Mouse (Mus musculus) heart, embryonic 16.5 days (tissue): ENCODE data around the gene Col27a1. TPM values are rescaled to one million over a fixed set of nuclear protein-coding genes. Genes with fewer than 3 reads are reported as not detected.

ENCODE experiments used
- ATAC-seq: fragments of 200-750 bp; cut with Nextera tagmentation; replicated peaks from 2 replicates; pipeline ENCODE4 v1.8.0; 2017; ENCODE audit warnings: moderate number of reproducible peaks; ENCODE audit not compliant: insufficient read depth, low FRiP score; ENCODE audit errors: extremely low read depth
- H3K27ac ChIP-seq: fragments of 300-500 bp; sonication (generic); 2 replicates; pipeline ENCODE4 v1.5.1; 2014; ENCODE audit warnings: mild to moderate bottlenecking, low read length, control low read depth, moderate library complexity
- H3K27me3 ChIP-seq: fragments of 300-500 bp; sonication (generic); 2 replicates; pipeline ENCODE4 v1.6.1; 2014; ENCODE audit warnings: low read length, mixed read lengths; ENCODE audit not compliant: control insufficient read depth, insufficient read depth
- H3K36me3 ChIP-seq: fragments of 300-500 bp; sonication (generic); 2 replicates; pipeline ENCODE4 v1.6.1; 2014; ENCODE audit not compliant: control insufficient read depth, insufficient read depth
- H3K4me1 ChIP-seq: fragments of 300-500 bp; sonication (generic); 2 replicates; pipeline ENCODE4 v1.6.1; 2014; ENCODE audit warnings: low read length, mixed read lengths; ENCODE audit not compliant: control insufficient read depth, insufficient read depth
- H3K4me2 ChIP-seq: fragments of 300-500 bp; sonication (generic); 2 replicates; pipeline ENCODE4 v1.6.1; 2014; ENCODE audit warnings: low read depth, mild to moderate bottlenecking, control low read depth, low read length
- H3K4me3 ChIP-seq: fragments of 300-500 bp; sonication (generic); 2 replicates; pipeline ENCODE4 v1.5.1; 2014; ENCODE audit warnings: mild to moderate bottlenecking, control low read depth, low read length
- H3K9ac ChIP-seq: fragments of 300-500 bp; sonication (generic); 2 replicates; pipeline ENCODE4 v1.6.1; 2014; ENCODE audit warnings: low read length, control low read depth
- H3K9me3 ChIP-seq: fragments of 300-500 bp; sonication (generic); replicated peaks from 2 replicates; pipeline ENCODE4 v1.6.1; 2016; ENCODE audit warnings: low read length; ENCODE audit not compliant: control insufficient read depth
- WGBS: fragments of 180-500 bp; shearing (Covaris S2); extraction: QIAGEN DNeasy Blood & Tissue Kit; methylation state at CpG from one replicate; pipeline ENCODE4 v1.1.7; 2014; 5-methylcytosine and 5-hydroxymethylcytosine counted together
- polyA plus RNA-seq: library from polyadenylated mRNA; unstranded; fragments of >200 nt; fragmentation: Nextera tagmentation; extraction: Ambion mirVana; gene quantifications from 2 replicates; pipeline ENCODE4 v1.2.1, GENCODE M21; 2015

Col27a1 gene
- polyA plus RNA-seq, 1 experiment from 2014 or later, result 3.0 TPM

- Histone ChIP-seq H3K36me3 (0 out of 2 replicates have a peak, but pooled peaks cover 2% of the 10 kb centered on the region), H3K9ac (no peak overlapping the region), H3K27ac (no peak overlapping the region), H3K4me1 (peaks cover 10% of the 10 kb centered on the region), H3K4me3 (no peak overlapping the region), H3K27me3 (peaks cover 3% of the 10 kb centered on the region), H3K4me2 (no peak overlapping the region), H3K9me3 (no peaks in the 10 kb centered on the region)
- ATAC-seq, result no peak
- WGBS, result 40% methylated on average over 6 of the region's 6 CpGs
Observed at GRCm38 (mm10) chr4:63219635-63220034, 5.8 kb downstream of the Col27a1 start.

GRCm38 (mm10) chr4:63221096-63221958, 7.5 kb downstream of the Col27a1 start:
- no peak for ATAC-seq
- 0 out of 2 replicates have a peak, but pooled peaks cover 2% of the 10 kb centered on the region for H3K36me3 ChIP-seq

DNA sequence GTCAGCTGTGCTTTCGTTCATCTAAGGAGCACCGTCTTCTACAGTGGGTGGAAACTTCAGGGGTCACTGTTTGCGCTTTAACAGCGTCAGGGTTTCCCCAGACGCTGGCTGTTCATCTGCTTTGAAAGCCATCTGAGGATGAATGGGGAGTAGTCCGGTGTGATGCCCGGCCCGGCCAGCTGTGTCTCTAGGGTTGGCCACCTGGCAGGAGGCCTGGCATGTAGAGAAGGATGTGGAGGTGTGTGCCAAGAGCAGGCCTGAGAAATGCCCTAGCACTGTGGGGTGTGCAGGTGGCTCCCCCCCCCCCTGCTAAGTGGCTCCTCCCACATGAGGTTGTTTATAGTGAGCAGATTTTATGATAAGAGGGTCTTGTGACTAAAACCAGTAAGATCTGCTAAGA, 8.4 kb downstream of the Col27a1 start:
- whole genome bisulfite sequencing, result 90% methylated on average over 8 of the region's 8 CpGs
- H3K36me3 ChIP-seq, result 0 out of 2 replicates have a peak, but pooled peaks cover 2% of the 10 kb centered on the region

More at GRCm38 (mm10) chr4:63221096-63221958, 7.5 kb downstream of the Col27a1 start:
- no peaks in the 10 kb centered on the region; the same call in 1 of the 2 replicates for H3K27me3 ChIP-seq
- H3K27ac ChIP-seq, result no peak overlapping the region
- H3K9ac ChIP-seq, result no peak overlapping the region
- no peak overlapping the region for H3K4me3 ChIP-seq
- no peaks in the 10 kb centered on the region for H3K9me3 ChIP-seq
- H3K4me2 ChIP-seq, result no peak overlapping the region
- peaks cover 18% of the 10 kb centered on the region for H3K4me1 ChIP-seq
- WGBS, result 81% methylated on average over 15 of the region's 15 CpGs

GRCm38 (mm10) chr4:63225373-63225772, 11.6 kb downstream of the Col27a1 start:
- 72% methylated on average over 10 of the region's 10 CpGs for WGBS
- H3K9ac ChIP-seq, result no peak overlapping the region
- no peak overlapping the region for H3K4me2 ChIP-seq
- H3K9me3 ChIP-seq, result no peaks in the 10 kb centered on the region
- 0 out of 2 replicates have a peak, but pooled peaks cover 2% of the 10 kb centered on the region for H3K36me3 ChIP-seq
- no peak overlapping the region for H3K4me3 ChIP-seq
- no peak for ATAC-seq
- peaks cover 34% of the 10 kb centered on the region for H3K4me1 ChIP-seq
- no peak overlapping the region for H3K27ac ChIP-seq
- no peaks in the 10 kb centered on the region for H3K27me3 ChIP-seq

More for the DNA sequence above, 8.4 kb downstream of the Col27a1 start:
- H3K4me3 ChIP-seq, result no peak overlapping the region
- H3K27ac ChIP-seq, result no peak overlapping the region
- no peak for ATAC-seq
- no peaks in the 10 kb centered on the region; the same call in 1 of the 2 replicates for H3K27me3 ChIP-seq
- H3K4me1 ChIP-seq, result peaks cover 24% of the 10 kb centered on the region
- H3K9me3 ChIP-seq, result no peaks in the 10 kb centered on the region
- no peak overlapping the region for H3K4me2 ChIP-seq
- H3K9ac ChIP-seq, result no peak overlapping the region

DNA sequence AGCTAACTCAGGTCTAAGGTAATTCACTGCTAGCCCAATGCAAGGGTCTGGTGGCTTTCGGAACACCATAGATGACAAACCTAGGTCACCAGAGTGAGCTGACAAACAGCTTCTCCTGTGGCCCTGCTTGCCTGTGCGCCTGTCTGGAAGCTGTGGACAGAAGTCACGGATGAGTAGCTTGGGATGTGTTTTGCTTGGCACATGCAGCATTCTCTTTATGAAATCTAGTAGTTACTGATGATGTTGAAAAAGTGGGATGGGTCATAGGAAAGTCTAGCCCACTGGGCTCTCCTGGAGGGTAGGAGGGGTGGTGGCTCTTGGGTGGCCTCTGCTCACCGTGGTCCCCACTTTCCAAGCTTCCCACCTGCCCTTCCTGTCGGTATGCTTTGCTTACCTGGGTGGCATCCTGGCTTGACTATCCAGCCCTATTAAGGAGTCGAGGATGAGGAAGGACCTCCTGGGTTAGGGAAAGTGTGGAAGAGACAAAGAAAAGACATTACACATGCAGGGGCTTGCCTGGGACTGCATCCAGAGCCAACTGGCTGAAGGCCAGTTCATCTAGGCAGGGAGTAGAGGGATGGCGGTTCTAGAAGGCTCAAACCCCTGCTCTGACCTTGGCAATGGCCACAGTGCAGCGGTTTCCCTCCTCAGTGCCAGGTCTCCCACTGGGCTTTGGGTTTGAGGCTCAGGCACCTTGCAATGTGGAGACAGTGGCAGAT, 12.5 kb downstream of the Col27a1 start:
- 58% methylated on average over 8 of the region's 8 CpGs for WGBS
- no peak for ATAC-seq
- no peak overlapping the region for H3K4me2 ChIP-seq
- H3K9ac ChIP-seq, result no peak overlapping the region
- no peaks in the 10 kb centered on the region for H3K27me3 ChIP-seq
- peaks cover 43% of the 10 kb centered on the region for H3K4me1 ChIP-seq
- H3K27ac ChIP-seq, result peak overlapping the region; percentile 49
- no peaks in the 10 kb centered on the region for H3K9me3 ChIP-seq
- no peak overlapping the region for H3K4me3 ChIP-seq
- H3K36me3 ChIP-seq, result 0 out of 2 replicates have a peak, but pooled peaks cover 2% of the 10 kb centered on the region

GRCm38 (mm10) chr4:63226883-63227235, 13.1 kb downstream of the Col27a1 start:
- H3K4me3 ChIP-seq, result no peak overlapping the region
- 0 out of 2 replicates have a peak, but pooled peaks cover 2% of the 10 kb centered on the region for H3K36me3 ChIP-seq
- H3K9me3 ChIP-seq, result no peaks in the 10 kb centered on the region
- H3K4me2 ChIP-seq, result no peak overlapping the region
- 55% methylated on average over 6 of the region's 6 CpGs for WGBS
- peaks cover 48% of the 10 kb centered on the region for H3K4me1 ChIP-seq
- H3K27me3 ChIP-seq, result no peaks in the 10 kb centered on the region
- no peak overlapping the region for H3K9ac ChIP-seq
- peak overlapping the region; percentile 49; the same call in 1 of the 2 replicates for H3K27ac ChIP-seq
- no peak for ATAC-seq

- H3K27ac ChIP-seq, result peak overlapping the region; percentile 88
Observed at GRCm38 (mm10) chr4:63228943-63229342, 15.1 kb downstream of the Col27a1 start.

DNA sequence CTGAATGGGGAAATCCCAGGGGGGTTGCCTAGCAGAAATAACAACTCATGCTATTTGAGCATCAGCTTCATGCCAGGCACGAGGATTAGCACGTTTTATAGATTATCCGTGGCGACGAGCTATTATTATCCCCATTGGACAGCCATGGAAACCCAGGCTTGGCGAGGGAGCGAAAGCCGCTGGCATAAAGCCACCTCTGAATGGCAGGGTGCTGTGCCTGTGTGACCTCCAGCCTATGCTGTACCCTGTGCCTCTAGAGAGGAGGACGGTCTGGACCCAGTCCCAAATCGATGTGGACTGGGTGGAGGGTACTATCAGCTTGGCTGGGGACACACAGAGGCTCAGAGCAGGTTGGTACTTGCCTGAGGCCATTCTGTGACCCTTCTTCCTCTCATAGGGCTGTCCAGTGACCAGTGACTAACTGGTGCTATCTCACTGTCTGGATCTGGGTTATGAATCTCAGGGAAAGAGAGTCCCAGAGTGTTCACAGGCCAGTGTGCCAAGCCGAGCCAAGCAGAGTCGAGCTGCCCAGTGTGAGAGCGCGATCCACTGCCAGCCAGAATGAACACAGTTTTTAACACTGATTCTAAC, 16.3 kb downstream of the Col27a1 start:
- WGBS, result 43% methylated on average over 14 of the region's 14 CpGs
- Histone ChIP-seq H3K9ac (peak overlapping the region; percentile 23; the same call in 1 of the 2 replicates), H3K27ac (peak overlapping the region; percentile 88)

More at GRCm38 (mm10) chr4:63228943-63229342, 15.1 kb downstream of the Col27a1 start:
- Histone ChIP-seq H3K36me3 (0 out of 2 replicates have a peak, but pooled peaks cover 2% of the 10 kb centered on the region), H3K9me3 (no peaks in the 10 kb centered on the region), H3K9ac (peak overlapping the region; percentile 18; the same call in 1 of the 2 replicates), H3K4me1 (peaks cover 68% of the 10 kb centered on the region), H3K4me3 (no peak overlapping the region), H3K27me3 (no peaks in the 10 kb centered on the region), H3K4me2 (no peak overlapping the region)
- 45% methylated on average over 5 of the region's 5 CpGs for WGBS
- peak; percentile 20; the same call in 1 of the 2 replicates for ATAC-seq

More for the DNA sequence above, 16.3 kb downstream of the Col27a1 start:
- Histone ChIP-seq H3K4me2 (no peak overlapping the region), H3K9me3 (no peaks in the 10 kb centered on the region), H3K27me3 (no peaks in the 10 kb centered on the region), H3K4me3 (no peak overlapping the region), H3K36me3 (no peaks in the 10 kb centered on the region), H3K4me1 (peaks cover 75% of the 10 kb centered on the region)
- ATAC-seq, result peak; percentile 64
